Comparison of ENCODE assay signal across 29 mouse cellular contexts in the genomic region with DNA sequence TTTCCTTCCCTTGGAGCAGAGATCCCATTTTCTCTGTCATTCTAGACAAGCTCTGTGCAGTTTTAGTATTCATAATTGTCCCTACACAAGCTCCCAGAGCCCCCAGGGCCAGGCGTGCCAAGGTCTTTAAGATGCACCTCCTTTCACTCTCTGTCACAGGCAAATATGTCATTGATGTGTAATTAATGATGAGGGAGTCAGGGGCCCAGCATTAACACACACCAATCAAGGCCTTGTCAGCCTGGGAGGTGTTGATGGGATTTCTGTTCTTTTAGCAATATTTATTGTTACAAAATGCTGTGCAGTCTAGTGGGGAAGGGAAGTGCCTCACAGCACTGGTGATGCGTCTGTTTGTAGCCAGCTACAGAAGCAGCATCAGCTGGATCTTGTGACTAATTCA. TPM values are rescaled to one million over a fixed set of nuclear protein-coding genes. Genes with fewer than 3 reads are reported as not detected.
DNase-seq lines count a peak whose midpoint lies in the region; ATAC-seq and TF ChIP-seq lines count a peak whose summit lies in the region.
"Had no signal": no experiment of that assay in that cellular context is flagged by ENCODE, and none has a peak within 500 bp of the region (broad histone marks: within the 10 kb centered on the region; RNA-seq: fewer than 3 reads in every experiment).

No protein-coding gene starts in this region.

- peak; percentile 8 for DNase-seq in embryo, embryonic 11 days
- DNase-seq in embryo, embryonic 10 days (ENCODE audit: low spot score), result no peak
- no peak for DNase-seq in midbrain, postnatal 0 days (ENCODE audit: low spot score)
- no peak for DNase-seq in ovary, postnatal 36 days (ENCODE audit: low spot score)
- DNase-seq in urinary bladder, postnatal 36 days (ENCODE audit: low spot score in 2 of 2), result no peak
- DNase-seq: adrenal gland, adult 8-10 months; cerebellum, adult 11-12 months; cerebellum, postnatal 36 days; gastrocnemius, postnatal 14 days; kidney, adult 11 months; lung, postnatal 4 days; right cerebral cortex, postnatal 14 days; spleen, adult 18-20 months; thymus, postnatal 25 days had no signal

- no peaks in the 10 kb centered on the region for H3K9me3 ChIP-seq in midbrain, embryonic 13.5 days
- H3K9me3 ChIP-seq in midbrain, postnatal 0 days (ENCODE audit: low read length), result no peaks in the 10 kb centered on the region
- no peaks in the 10 kb centered on the region for H3K9me3 ChIP-seq in hindbrain, embryonic 13.5 days
- no peaks in the 10 kb centered on the region for H3K9me3 ChIP-seq in midbrain, embryonic 16.5 days (replicated peaks; ENCODE audit: control insufficient read depth, low read length, poor library complexity, severe bottlenecking)
- H3K9me3 ChIP-seq: embryonic facial prominence, embryonic 10.5 days; liver, embryonic 12.5 days; lung, embryonic 15.5 days; midbrain, embryonic 12.5 days had no signal

- H3K4me1 ChIP-seq in midbrain, embryonic 13.5 days (replicated peaks), result no peaks in the 10 kb centered on the region
- no peaks in the 10 kb centered on the region for H3K4me1 ChIP-seq in midbrain, postnatal 0 days (ENCODE audit: insufficient read depth, low read length)
- peaks cover 8% of the 10 kb centered on the region; the same call in 1 of the 2 replicates for H3K4me1 ChIP-seq in hindbrain, embryonic 13.5 days (replicated peaks)
- no peaks in the 10 kb centered on the region for H3K4me1 ChIP-seq in midbrain, embryonic 16.5 days (ENCODE audit: control insufficient read depth, insufficient read depth, low read length)
- H3K4me1 ChIP-seq: embryonic facial prominence, embryonic 10.5 days; liver, embryonic 12.5 days; lung, embryonic 15.5 days; midbrain, embryonic 12.5 days had no signal

- ATAC-seq in midbrain, embryonic 13.5 days, result 0 out of 2 replicates have a peak, but pooled peaks have one; percentile 69
- no peak for ATAC-seq in midbrain, postnatal 0 days (ENCODE audit: low FRiP score)
- peak; percentile 43; the same call in 1 of the 2 replicates for ATAC-seq in hindbrain, embryonic 13.5 days (ENCODE audit: low FRiP score)
- ATAC-seq in midbrain, embryonic 16.5 days, result peak; percentile 54
- ATAC-seq: liver, embryonic 12.5 days; Patski had no signal

- 53% methylated on average over 2 of the region's 2 CpGs for WGBS in midbrain, embryonic 13.5 days
- 35% methylated on average over 2 of the region's 2 CpGs for WGBS in midbrain, postnatal 0 days
- 31% methylated on average over 2 of the region's 2 CpGs for WGBS in hindbrain, embryonic 13.5 days
- 45% methylated on average over 2 of the region's 2 CpGs for WGBS in midbrain, embryonic 16.5 days

- no peak overlapping the region for H3K4me2 ChIP-seq in midbrain, embryonic 13.5 days (replicated peaks)
- no peak overlapping the region for H3K4me2 ChIP-seq in midbrain, postnatal 0 days (ENCODE audit: low read depth, low read length, poor library complexity, severe bottlenecking)
- H3K4me2 ChIP-seq in hindbrain, embryonic 13.5 days, result no peak overlapping the region
- H3K4me2 ChIP-seq in midbrain, embryonic 16.5 days (ENCODE audit: low read length), result no peak overlapping the region
- H3K4me2 ChIP-seq: liver, embryonic 12.5 days; lung, embryonic 15.5 days; midbrain, embryonic 12.5 days had no signal

- no peak overlapping the region for H3K9ac ChIP-seq in midbrain, embryonic 13.5 days (replicated peaks)
- no peak overlapping the region for H3K9ac ChIP-seq in midbrain, postnatal 0 days (replicated peaks; ENCODE audit: low read length, poor library complexity, severe bottlenecking)
- H3K9ac ChIP-seq in hindbrain, embryonic 13.5 days, result no peak overlapping the region
- no peak overlapping the region for H3K9ac ChIP-seq in midbrain, embryonic 16.5 days (ENCODE audit: low read depth, low read length)
- H3K9ac ChIP-seq: liver, embryonic 12.5 days; lung, embryonic 15.5 days; midbrain, embryonic 12.5 days had no signal

- no peak for TF ChIP-seq CTCF in midbrain, postnatal 0 days (IDR thresholded peaks at IDR 0.05)

- H3K27me3 ChIP-seq in midbrain, embryonic 13.5 days, result no peaks in the 10 kb centered on the region
- H3K27me3 ChIP-seq in midbrain, postnatal 0 days (ENCODE audit: insufficient read depth, low read length), result no peaks in the 10 kb centered on the region
- no peaks in the 10 kb centered on the region for H3K27me3 ChIP-seq in hindbrain, embryonic 13.5 days
- no peaks in the 10 kb centered on the region for H3K27me3 ChIP-seq in midbrain, embryonic 16.5 days (ENCODE audit: control insufficient read depth, insufficient read depth, low read depth, low read length)
- H3K27me3 ChIP-seq: liver, embryonic 12.5 days; lung, embryonic 15.5 days; midbrain, embryonic 12.5 days had no signal

- 0 out of 2 replicates have a peak overlapping the region, but pooled peaks have one; percentile 2 for H3K27ac ChIP-seq in midbrain, embryonic 13.5 days
- no peak overlapping the region for H3K27ac ChIP-seq in midbrain, postnatal 0 days (ENCODE audit: low read depth, low read length)
- H3K27ac ChIP-seq in hindbrain, embryonic 13.5 days, result peak overlapping the region; percentile 52; the same call in 1 of the 2 replicates
- H3K27ac ChIP-seq in midbrain, embryonic 16.5 days (ENCODE audit: low read length), result no peak overlapping the region
- H3K27ac ChIP-seq: embryonic facial prominence, embryonic 10.5 days; liver, embryonic 12.5 days; lung, embryonic 15.5 days; midbrain, embryonic 12.5 days had no signal

- no peaks in the 10 kb centered on the region for H3K36me3 ChIP-seq in midbrain, embryonic 13.5 days
- H3K36me3 ChIP-seq in midbrain, postnatal 0 days (ENCODE audit: insufficient read depth, low read length), result no peaks in the 10 kb centered on the region
- H3K36me3 ChIP-seq in hindbrain, embryonic 13.5 days, result no peaks in the 10 kb centered on the region
- H3K36me3 ChIP-seq in midbrain, embryonic 16.5 days (ENCODE audit: control insufficient read depth, insufficient read depth, low read length), result no peaks in the 10 kb centered on the region
- H3K36me3 ChIP-seq: embryonic facial prominence, embryonic 10.5 days; liver, embryonic 12.5 days; lung, embryonic 15.5 days; midbrain, embryonic 12.5 days had no signal

- H3K4me3 ChIP-seq in midbrain, embryonic 13.5 days (replicated peaks), result no peak overlapping the region
- H3K4me3 ChIP-seq in midbrain, postnatal 0 days (ENCODE audit: low read depth, low read length), result no peak overlapping the region
- H3K4me3 ChIP-seq in hindbrain, embryonic 13.5 days, result no peak overlapping the region
- no peak overlapping the region for H3K4me3 ChIP-seq in midbrain, embryonic 16.5 days (ENCODE audit: low read depth, low read length)
- H3K4me3 ChIP-seq: embryonic facial prominence, embryonic 10.5 days; liver, embryonic 12.5 days; lung, embryonic 15.5 days; midbrain, embryonic 12.5 days had no signal

RNA-seq across cellular contexts. Expression of a gene that starts 27.9 kb away (rescaled TPM):
- polyA plus RNA-seq in midbrain, embryonic 13.5 days (2015; fragmentation: Nextera tagmentation; extraction: Ambion mirVana), result not detected in 2 replicates
- not detected in 2 replicates for total RNA-seq in midbrain, postnatal 0 days (2014; rRNA removed)
- not detected in 2 replicates for polyA plus RNA-seq in midbrain, postnatal 0 days (2015; fragmentation: Nextera tagmentation; extraction: Ambion mirVana)
- not detected in 2 replicates for polyA plus RNA-seq in hindbrain, embryonic 13.5 days (2015; fragmentation: Nextera tagmentation; extraction: Ambion mirVana)
- polyA plus RNA-seq in midbrain, embryonic 16.5 days (2015; fragmentation: Nextera tagmentation; extraction: Ambion mirVana), result not detected in 2 replicates
- total RNA-seq: adrenal gland, adult 8-10 months; gastrocnemius, postnatal 14 days; hematopoietic stem cell, adult 5-6 weeks; layer of hippocampus, postnatal 10 days; left cerebral cortex, adult 8-10 months had no signal
- polyA plus RNA-seq: embryonic facial prominence, embryonic 10.5 days; heart, embryonic 16.5 days; kidney, embryonic 16.5 days; large intestine, adult 2 months; limb, embryonic 11.5 days; liver, embryonic 12.5 days; lung, embryonic 15.5 days; midbrain, embryonic 12.5 days; Patski had no signal

Comparison
In these comparisons a context has a peak if more than half of its experiments do, and no peak if none do; other contexts are left out.
1. H3K27ac ChIP-seq: peak in midbrain, embryonic 13.5 days (single experiment) and hindbrain, embryonic 13.5 days (single experiment); none in midbrain, postnatal 0 days (single experiment) and midbrain, embryonic 16.5 days (single experiment).